Mouse (Mus musculus) CH12.LX (cell line): ENCODE results near the gene Kif1bp. TPM values are rescaled to one million over a fixed set of nuclear protein-coding genes. Genes with fewer than 3 reads are reported as not detected.
A peak's percentile ranks its signal among the peaks of the same experiment; 100 is the strongest.

ENCODE experiments used
- DNase-seq: peaks from one replicate; pipeline ENCODE4 v3.0.0-alpha.2; 2013; ENCODE audit errors: extremely low read depth
- H3K27ac ChIP-seq: 2 replicates; pipeline ENCODE4 v1.5.1; 2012; ENCODE audit warnings: low read depth, mild to moderate bottlenecking, control low read depth, moderate library complexity; ENCODE audit not compliant: insufficient read depth
- H3K27me3 ChIP-seq: replicated peaks from 2 replicates; pipeline ENCODE3; 2012; ENCODE audit warnings: inconsistent platforms
- H3K36me3 ChIP-seq, 2 experiments: replicated peaks in 1 of 2; 2 replicates each; pipeline versions ENCODE3 to v1.6.1; 2012; ENCODE audit warnings: inconsistent platforms in 1 of 2, low read length in 1 of 2, mild to moderate bottlenecking in 1 of 2, mixed read lengths in 1 of 2, moderate library complexity in 1 of 2; ENCODE audit not compliant: control insufficient read depth in 1 of 2, insufficient read depth in 1 of 2
- H3K4me1 ChIP-seq, 2 experiments: 2 replicates each; pipeline ENCODE4 v1.6.1; 2012; ENCODE audit warnings: inconsistent platforms in 1 of 2, moderate library complexity in 1 of 2; ENCODE audit not compliant: insufficient read depth in 2 of 2, control insufficient read depth in 1 of 2
- H3K4me2 ChIP-seq: 2 replicates; pipeline ENCODE4 v1.6.1; 2012; ENCODE audit warnings: low read depth, mild to moderate bottlenecking, control low read depth; ENCODE audit not compliant: poor library complexity, insufficient read depth, severe bottlenecking
- H3K4me3 ChIP-seq, 3 experiments: fragments of 150-350 bp in 1 of 3; sonication (generic) in 1 of 3; replicated peaks in 1 of 3; 2 replicates each; pipeline versions ENCODE3 to v1.5.1; 2011 to 2012; ENCODE audit warnings: low read depth in 2 of 3, low read length in 2 of 3, mild to moderate bottlenecking in 2 of 3, moderate library complexity in 2 of 3, control low read depth in 1 of 3, improper control_type of control experiment in 1 of 3, inconsistent platforms in 1 of 3, mixed read lengths in 1 of 3; ENCODE audit not compliant: poor library complexity in 1 of 3
- H3K79me2 ChIP-seq: replicated peaks from 2 replicates; pipeline ENCODE4 v1.6.1; 2012; ENCODE audit warnings: mild to moderate bottlenecking, moderate library complexity; ENCODE audit not compliant: control insufficient read depth, poor library complexity, insufficient read depth, severe bottlenecking; ENCODE audit errors: extremely low read depth
- H3K9ac ChIP-seq: 2 replicates; pipeline ENCODE4 v1.6.1; 2012; ENCODE audit warnings: low read depth, mild to moderate bottlenecking, control low read depth, moderate library complexity; ENCODE audit not compliant: insufficient read depth
- H3K9me3 ChIP-seq: replicated peaks from 2 replicates; pipeline ENCODE3; 2012; ENCODE audit warnings: low read length, inconsistent platforms, mixed read lengths
- BHLHE40 ChIP-seq: IDR thresholded peaks from 2 replicates; pipeline ENCODE4 v1.6.1; 2011; ENCODE audit warnings: mild to moderate bottlenecking, low read depth, low read length, improper control_type of control experiment
- CHD1 ChIP-seq: IDR thresholded peaks from 2 replicates; pipeline ENCODE4 v1.6.1; 2012; ENCODE audit warnings: low read depth, low read length, improper control_type of control experiment, inconsistent platforms
- CHD2 ChIP-seq: IDR thresholded peaks from 2 replicates; pipeline ENCODE4 v1.6.1; 2011; ENCODE audit warnings: low read length, improper control_type of control experiment
- CTCF ChIP-seq, 2 experiments: IDR thresholded peaks in 1 of 2; conservative IDR thresholded peaks in 1 of 2; 2 replicates each; pipeline ENCODE4 v1.5.1; 2011 to 2012; ENCODE audit warnings: low read depth in 2 of 2, low read length in 2 of 2, improper control_type of control experiment in 1 of 2, inconsistent platforms in 1 of 2, mild to moderate bottlenecking in 1 of 2, moderate library complexity in 1 of 2
- E2F4 ChIP-seq: IDR thresholded peaks from 2 replicates; pipeline ENCODE4 v1.6.1; 2011; ENCODE audit warnings: low read depth, low read length, improper control_type of control experiment; ENCODE audit not compliant: insufficient replicate concordance
- ELF1 ChIP-seq: IDR thresholded peaks from 2 replicates; pipeline ENCODE4 v1.6.1; 2014; ENCODE audit warnings: low read depth, mild to moderate bottlenecking, inconsistent platforms, low read length, improper control_type of control experiment
- EP300 ChIP-seq: IDR thresholded peaks from 2 replicates; pipeline ENCODE4 v1.6.1; 2011; ENCODE audit warnings: low read length, improper control_type of control experiment
- ETS1 ChIP-seq: conservative IDR thresholded peaks from 2 replicates; pipeline ENCODE4 v1.6.1; 2012; ENCODE audit warnings: low read depth, mild to moderate bottlenecking, inconsistent platforms, low read length, improper control_type of control experiment, moderate library complexity
- GABPA ChIP-seq: IDR thresholded peaks from 2 replicates; pipeline ENCODE4 v1.6.1; 2012; ENCODE audit warnings: low read depth, low read length, improper control_type of control experiment, inconsistent platforms; ENCODE audit not compliant: insufficient replicate concordance
- HCFC1 ChIP-seq: IDR thresholded peaks from 2 replicates; pipeline ENCODE4 v1.6.1; 2012; ENCODE audit warnings: low read depth, mild to moderate bottlenecking, inconsistent platforms, low read length, improper control_type of control experiment
- IRF4 ChIP-seq: IDR thresholded peaks from 2 replicates; pipeline ENCODE4 v1.6.1; 2014; ENCODE audit warnings: low read depth, mild to moderate bottlenecking, inconsistent platforms, low read length, improper control_type of control experiment
- JUN ChIP-seq: IDR thresholded peaks from 2 replicates; pipeline ENCODE4 v1.6.1; 2011; ENCODE audit warnings: low read depth, mild to moderate bottlenecking, low read length, improper control_type of control experiment, moderate library complexity; ENCODE audit not compliant: insufficient read depth
- JUND ChIP-seq: conservative IDR thresholded peaks from 2 replicates; pipeline ENCODE4 v1.6.1; 2011; ENCODE audit warnings: low read depth, low read length, improper control_type of control experiment
- KAT2A ChIP-seq: IDR thresholded peaks from 2 replicates; pipeline ENCODE4 v1.6.1; 2012; ENCODE audit warnings: low read length, improper control_type of control experiment, inconsistent platforms; ENCODE audit not compliant: insufficient replicate concordance
- MAFK ChIP-seq: IDR thresholded peaks from 2 replicates; pipeline ENCODE4 v1.6.1; 2011; ENCODE audit warnings: low read length, improper control_type of control experiment; ENCODE audit not compliant: insufficient replicate concordance
- MAX ChIP-seq: IDR thresholded peaks from 2 replicates; pipeline ENCODE4 v1.6.1; 2011; ENCODE audit warnings: low read length, improper control_type of control experiment
- MAZ ChIP-seq: IDR thresholded peaks from 2 replicates; pipeline ENCODE4 v1.6.1; 2012; ENCODE audit warnings: low read depth, mild to moderate bottlenecking, inconsistent platforms, low read length, improper control_type of control experiment, moderate library complexity
- MEF2A ChIP-seq: IDR thresholded peaks from 2 replicates; pipeline ENCODE4 v1.6.1; 2014; ENCODE audit warnings: low read depth, mild to moderate bottlenecking, inconsistent platforms, low read length, improper control_type of control experiment, borderline replicate concordance
- MXI1 ChIP-seq: IDR thresholded peaks from 2 replicates; pipeline ENCODE4 v1.6.1; 2011; ENCODE audit warnings: mild to moderate bottlenecking, low read depth, low read length, improper control_type of control experiment
- MYC ChIP-seq: IDR thresholded peaks from 2 replicates; pipeline ENCODE4 v1.6.1; 2011; ENCODE audit warnings: low read depth, mild to moderate bottlenecking, improper control_type of control experiment, low read length
- NELFE ChIP-seq: IDR thresholded peaks from 2 replicates; pipeline ENCODE4 v1.6.1; 2011; ENCODE audit warnings: low read depth, low read length, improper control_type of control experiment
- NRF1 ChIP-seq: IDR thresholded peaks from 2 replicates; pipeline ENCODE4 v1.6.1; 2014; ENCODE audit warnings: low read depth, mild to moderate bottlenecking, inconsistent platforms, low read length, improper control_type of control experiment, moderate library complexity
- PAX5 ChIP-seq: IDR thresholded peaks from 2 replicates; pipeline ENCODE4 v1.6.1; 2012; ENCODE audit warnings: low read length, inconsistent platforms, mixed read lengths
- POLR2A ChIP-seq: IDR thresholded peaks from 2 replicates; pipeline ENCODE4 v1.6.1; 2011; ENCODE audit warnings: low read depth, mild to moderate bottlenecking, improper control_type of control experiment, low read length
- POLR2AphosphoS2 ChIP-seq: IDR thresholded peaks from 2 replicates; pipeline ENCODE4 v1.6.1; 2011; ENCODE audit warnings: low read depth, low read length, improper control_type of control experiment
- RAD21 ChIP-seq: IDR thresholded peaks from 2 replicates; pipeline ENCODE4 v1.6.1; 2011; ENCODE audit warnings: low read depth, mild to moderate bottlenecking, low read length, improper control_type of control experiment, moderate library complexity
- RCOR1 ChIP-seq: conservative IDR thresholded peaks from 2 replicates; pipeline ENCODE4 v1.6.1; 2012; ENCODE audit warnings: low read depth, mild to moderate bottlenecking, inconsistent platforms, low read length, improper control_type of control experiment
- SIN3A ChIP-seq: IDR thresholded peaks from 2 replicates; pipeline ENCODE4 v1.6.1; 2012; ENCODE audit warnings: low read length, improper control_type of control experiment, inconsistent platforms
- SMC3 ChIP-seq: IDR thresholded peaks from 2 replicates; pipeline ENCODE4 v1.6.1; 2011; ENCODE audit warnings: low read depth, low read length, improper control_type of control experiment
- TBP ChIP-seq: conservative IDR thresholded peaks from 2 replicates; pipeline ENCODE4 v1.6.1; 2011; ENCODE audit warnings: low read depth, low read length, improper control_type of control experiment
- TCF12 ChIP-seq: IDR thresholded peaks from 2 replicates; pipeline ENCODE4 v1.6.1; 2014; ENCODE audit warnings: low read depth, mild to moderate bottlenecking, inconsistent platforms, low read length, improper control_type of control experiment
- UBTF ChIP-seq: IDR thresholded peaks from 2 replicates; pipeline ENCODE4 v1.6.1; 2012; ENCODE audit warnings: low read depth, mild to moderate bottlenecking, inconsistent platforms, low read length, improper control_type of control experiment, moderate library complexity
- USF1 ChIP-seq: IDR thresholded peaks from 2 replicates; pipeline ENCODE4 v1.6.1; 2014; ENCODE audit warnings: low read depth, mild to moderate bottlenecking, inconsistent platforms, low read length, improper control_type of control experiment
- USF2 ChIP-seq: conservative IDR thresholded peaks from 2 replicates; pipeline ENCODE4 v1.6.1; 2011; ENCODE audit warnings: low read depth, low read length, improper control_type of control experiment
- ZC3H11A ChIP-seq: IDR thresholded peaks from 2 replicates; pipeline ENCODE4 v1.6.1; 2012; ENCODE audit warnings: low read depth, mild to moderate bottlenecking, inconsistent platforms, low read length, improper control_type of control experiment
- ZKSCAN1 ChIP-seq: IDR thresholded peaks from 2 replicates; pipeline ENCODE4 v1.6.1; 2012; ENCODE audit warnings: low read depth, inconsistent platforms, low read length, improper control_type of control experiment, borderline replicate concordance
- ZMIZ1 ChIP-seq: IDR thresholded peaks from 2 replicates; pipeline ENCODE4 v1.6.1; 2012; ENCODE audit warnings: low read depth, mild to moderate bottlenecking, inconsistent platforms, low read length, improper control_type of control experiment
- ZNF384 ChIP-seq: IDR thresholded peaks from 2 replicates; pipeline ENCODE4 v1.6.1; 2012; ENCODE audit warnings: low read depth, low read length, improper control_type of control experiment, inconsistent platforms
- dilution Hi-C: fragments of 300-500 bp; cut with MboI; formaldehyde crosslinking; loops from 2 replicates; pipeline ENCODE4 v1.14.3; 2020; ENCODE audit warnings: low sequenced_read_pairs; ENCODE audit not compliant: extremely low pct_unique_long_range_greater_than_20kb, extremely low pct_ligation_motif_present
- in situ Hi-C: fragments of 300-500 bp; cut with MboI; formaldehyde crosslinking; loops from 3 replicates; pipeline ENCODE4 v1.14.3; 2019; ENCODE audit warnings: low sequenced_read_pairs, low pct_ligation_motif_present, low pct_unique_long_range_greater_than_20kb, mixed read lengths
- polyA plus RNA-seq: library from polyadenylated mRNA; unstranded; fragments of >175 nt; gene quantifications from 2 replicates; pipeline ENCODE4 v1.2.1, GENCODE M21; 2012; ENCODE audit warnings: low read depth; ENCODE audit not compliant: insufficient read length
- total RNA-seq, 2 experiments: library from RNA; depleted of rRNA; stranded (reverse); fragments of 300-350 nt in 1 of 2; fragments of >200 nt in 1 of 2; gene quantifications; 2 replicates each; pipeline ENCODE4 v1.2.3; 2012 to 2014

Kif1bp gene
- total and polyA plus RNA-seq, 3 experiments = 12.9 to 23.1 (median 15.3) TPM

GRCm38 (mm10) chr10:62544316-62544715 is 33.9 kb downstream of the Kif1bp start:
- Histone ChIP-seq H3K9me3 (no peaks in the 10 kb centered on the region), H3K36me3 (peaks cover 5 to 10% of the 10 kb centered on the region in 2 experiments), H3K4me2 (peak overlapping the region; percentile 96), H3K9ac (peak overlapping the region; percentile 49), H3K27ac (peak overlapping the region; percentile 100), H3K27me3 (no peaks in the 10 kb centered on the region), H3K4me1 (peaks cover 10 to 61% of the 10 kb centered on the region in 2 experiments), H3K4me3 (no peak overlapping the region), H3K79me2 (no peaks in the 10 kb centered on the region)
- DNase-seq = peak; percentile 91
- dilution Hi-C loops = no loop called here
- no peak for TF ChIP-seq POLR2AphosphoS2
- TF ChIP-seq HCFC1 = no peak
- no peak; the same call in 1 of the 2 replicates for TF ChIP-seq ZC3H11A
- TF ChIP-seq MYC = peak; percentile 81
- peak; percentile 94 for TF ChIP-seq RAD21
- peak; percentile 88 for TF ChIP-seq MAZ
- TF ChIP-seq ZKSCAN1 = no peak
- TF ChIP-seq JUND = peak; percentile 68
- TF ChIP-seq UBTF = no peak
- TF ChIP-seq IRF4 = peak; percentile 91
- TF ChIP-seq E2F4 = 0 out of 2 replicates have a peak, but pooled peaks have one; percentile 12
- peak; percentile 86 for TF ChIP-seq MAFK
- TF ChIP-seq TBP = 0 out of 2 replicates have a peak, but pooled peaks have one; percentile 22
- peak; percentile 56 for TF ChIP-seq JUN
- TF ChIP-seq NELFE = peak; percentile 60; the same call in 1 of the 2 replicates
- TF ChIP-seq TCF12 = peak; percentile 83
- TF ChIP-seq ELF1 = peak; percentile 61; the same call in 1 of the 2 replicates
- peak; percentile 66; the same call in 1 of the 2 replicates for TF ChIP-seq ZNF384
- peak; percentile 77 for TF ChIP-seq MAX
- peak; percentile 83 for TF ChIP-seq BHLHE40
- TF ChIP-seq NRF1 = peak; percentile 25; the same call in 1 of the 2 replicates
- peak; percentile 95 for TF ChIP-seq SMC3
- peak; percentile 19; the same call in 1 of the 2 replicates for TF ChIP-seq CHD1
- peak; percentile 99 for TF ChIP-seq MEF2A
- TF ChIP-seq USF1 = no peak
- no peak for TF ChIP-seq USF2
- TF ChIP-seq SIN3A = peak; percentile 93
- peak; percentile 25; the same call in 1 of the 2 replicates for TF ChIP-seq POLR2A
- 0 out of 2 replicates have a peak, but pooled peaks have one; percentile 26 for TF ChIP-seq KAT2A
- no peak for TF ChIP-seq GABPA
- no peak for TF ChIP-seq ZMIZ1
- peak; percentile 68 for TF ChIP-seq MXI1
- no peak for TF ChIP-seq PAX5
- peak; percentile 96 for TF ChIP-seq ETS1
- TF ChIP-seq CTCF (conservative IDR thresholded peaks at IDR 0.05 in 1 of 2, IDR thresholded peaks at IDR 0.05 in 1 of 2; ENCODE audit: low read depth in 2 of 2, low read length in 2 of 2) = peak in 1 of 2 experiments; percentile 88; a peak in 3 of 4 replicates
- peak; percentile 91 for TF ChIP-seq EP300
- peak; percentile 85; the same call in 1 of the 2 replicates for TF ChIP-seq RCOR1
- TF ChIP-seq CHD2 = peak; percentile 80
- in situ Hi-C loops = loop anchor here (5.0 kb wide), 1 partner anchor 37 kb away; no protein-coding TSS in a partner anchor
